Mouse (Mus musculus) thymus, adult 2 months (tissue): ENCODE measurements around the gene Sorbs2. TPM values are rescaled to one million over a fixed set of nuclear protein-coding genes. Genes with fewer than 3 reads are reported as not detected.
"Not testable (repeated sequence)": the region's sequence is repeated elsewhere in the genome, so short reads cannot be mapped to it uniquely, and the experiment has no call there.

Experiments
- DNase-seq: peaks from one replicate; pipeline ENCODE4 v3.0.0; 2021
- H3K27ac ChIP-seq: fragments of 200-500 bp; 2 replicates; pipeline ENCODE4 v1.5.1; 2012; ENCODE audit warnings: low read length, control low read depth; ENCODE audit not compliant: control insufficient read depth, insufficient read depth
- H3K27me3 ChIP-seq: fragments of 200-500 bp; 2 replicates; pipeline ENCODE4 v1.6.1; 2012; ENCODE audit warnings: mild to moderate bottlenecking, low read length, moderate library complexity, mixed read lengths; ENCODE audit not compliant: control insufficient read depth, insufficient read depth
- H3K36me3 ChIP-seq: fragments of 200-500 bp; 2 replicates; pipeline ENCODE4 v1.6.1; 2012; ENCODE audit warnings: mild to moderate bottlenecking, low read length, moderate library complexity; ENCODE audit not compliant: control insufficient read depth, insufficient read depth
- H3K4me1 ChIP-seq: fragments of 200-500 bp; replicated peaks from 2 replicates; pipeline ENCODE4 v1.6.1; 2012; ENCODE audit warnings: low read length; ENCODE audit not compliant: control insufficient read depth, insufficient read depth
- H3K4me3 ChIP-seq: fragments of 200-500 bp; 2 replicates; pipeline ENCODE4 v1.5.1; 2012; ENCODE audit warnings: mild to moderate bottlenecking, low read length, control low read depth, moderate library complexity; ENCODE audit not compliant: control insufficient read depth, insufficient read depth
- CTCF ChIP-seq: fragments of 200-500 bp; IDR thresholded peaks from 2 replicates; pipeline ENCODE4 v1.5.1; 2012; ENCODE audit warnings: mild to moderate bottlenecking, control low read depth, low read length, moderate library complexity, borderline replicate concordance; ENCODE audit not compliant: control insufficient read depth, poor library complexity, insufficient read depth; ENCODE audit errors: extremely low read depth
- POLR2A ChIP-seq: fragments of 200-500 bp; IDR thresholded peaks from 2 replicates; pipeline ENCODE4 v1.6.1; 2012; ENCODE audit warnings: mild to moderate bottlenecking, low read length, control low read depth, moderate library complexity; ENCODE audit not compliant: control insufficient read depth, poor library complexity, insufficient read depth; ENCODE audit errors: extremely low read depth
- WGBS: fragments of 180-500 bp; shearing (Covaris S2); methylation state at CpG from one replicate; pipeline ENCODE4 v1.1.7; 2018; 5-methylcytosine and 5-hydroxymethylcytosine counted together
- polyA plus RNA-seq: library from polyadenylated mRNA; depleted of rRNA; stranded (reverse); fragments of >200 nt; gene quantifications from 2 replicates; pipeline ENCODE4 v1.2.3, GENCODE M21; 2012

Gene Sorbs2
- polyA plus RNA-seq, 1 experiment, result 9.0 TPM

- no peaks in the 10 kb centered on the region for H3K27me3 ChIP-seq
- H3K36me3 ChIP-seq, result no peaks in the 10 kb centered on the region
- no peak overlapping the region for H3K4me3 ChIP-seq
- H3K27ac ChIP-seq, result no peak overlapping the region
- TF ChIP-seq CTCF, result no peak
- H3K4me1 ChIP-seq, result no peaks in the 10 kb centered on the region
- WGBS, result 86% methylated on average over 6 of the region's 6 CpGs
- DNase-seq, result no peak
These were observed 336.7 kb downstream of the Sorbs2 start for GRCm38 (mm10) chr8:45844097-45844885.

DNA sequence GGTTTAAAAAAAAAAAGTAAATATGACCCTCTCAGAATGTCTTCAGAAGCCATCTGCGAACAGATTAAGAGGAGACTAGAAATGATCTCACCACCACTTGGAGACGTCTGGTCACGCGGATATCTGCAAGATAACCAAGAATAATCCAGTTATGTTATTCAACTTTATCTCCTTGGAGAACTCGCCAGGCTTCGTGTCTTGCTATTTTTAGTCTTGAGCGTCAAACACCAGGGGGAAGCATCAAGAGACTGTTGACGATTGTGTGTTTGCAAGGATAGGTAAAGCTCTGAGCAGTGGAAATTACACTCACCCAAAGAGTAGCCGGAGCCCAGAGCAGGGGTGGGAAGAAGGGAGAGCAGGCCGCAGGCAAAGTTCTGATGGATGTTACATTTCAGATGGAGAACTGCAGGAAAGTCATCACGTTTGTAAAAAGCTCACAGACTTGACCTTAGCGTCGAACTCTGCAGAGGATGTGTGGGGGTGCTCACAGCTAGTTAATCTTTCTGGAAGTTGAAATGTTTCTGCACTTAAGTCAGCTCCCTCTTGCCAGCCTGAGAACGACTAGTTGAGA is 337.4 kb downstream of the Sorbs2 start:
- H3K4me3 ChIP-seq, result no peak overlapping the region
- no peaks in the 10 kb centered on the region for H3K27me3 ChIP-seq
- no peak for DNase-seq
- no peak overlapping the region for H3K27ac ChIP-seq
- TF ChIP-seq CTCF, result no peak
- no peak for TF ChIP-seq POLR2A
- no peaks in the 10 kb centered on the region for H3K4me1 ChIP-seq
- 84% methylated on average over 14 of the region's 14 CpGs for WGBS
- H3K36me3 ChIP-seq, result no peaks in the 10 kb centered on the region

GRCm38 (mm10) chr8:45845906-45846305 is 338.3 kb downstream of the Sorbs2 start:
- Histone ChIP-seq H3K4me3 (no peak overlapping the region), H3K36me3 (no peaks in the 10 kb centered on the region), H3K27ac (no peak overlapping the region), H3K27me3 (no peaks in the 10 kb centered on the region), H3K4me1 (no peaks in the 10 kb centered on the region)
- no peak for DNase-seq
- WGBS, result 84% methylated on average over 4 of the region's 4 CpGs
- no peak for TF ChIP-seq CTCF
- no peak for TF ChIP-seq POLR2A

- DNase-seq, result no peak
- H3K36me3 ChIP-seq, result no peaks in the 10 kb centered on the region
- WGBS, result 96% methylated on average over 4 of the region's 4 CpGs
- H3K27me3 ChIP-seq, result no peaks in the 10 kb centered on the region
- H3K4me1 ChIP-seq, result no peaks in the 10 kb centered on the region
- TF ChIP-seq CTCF (no peak), POLR2A (no peak)
- no peak overlapping the region for H3K4me3 ChIP-seq
- no peak overlapping the region for H3K27ac ChIP-seq
These were observed 347.5 kb downstream of the Sorbs2 start for GRCm38 (mm10) chr8:45855118-45855517.

DNA sequence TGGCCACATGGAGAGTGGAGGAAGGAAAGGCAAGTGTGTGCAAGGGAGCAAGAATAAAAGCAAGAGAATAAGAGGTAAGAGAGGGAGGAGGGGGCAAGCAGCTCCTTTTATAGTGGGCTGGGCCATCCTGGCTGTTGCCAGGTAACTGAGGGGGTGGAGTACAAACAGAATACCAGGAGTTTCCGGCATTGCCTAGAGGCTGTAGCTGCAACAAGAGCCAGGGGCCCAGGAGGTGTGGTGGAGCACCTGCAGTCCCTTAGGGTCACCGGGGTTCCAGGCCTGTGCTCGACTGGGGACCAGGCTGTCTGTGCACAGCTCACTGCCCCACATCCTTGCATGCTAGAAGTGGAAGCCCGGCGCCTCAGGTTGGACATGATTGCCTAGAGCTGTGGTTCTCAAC is 350.1 kb downstream of the Sorbs2 start:
- H3K27me3 ChIP-seq, result no peaks in the 10 kb centered on the region
- no peaks in the 10 kb centered on the region for H3K4me1 ChIP-seq
- TF ChIP-seq CTCF (no peak), POLR2A (no peak)
- no peak for DNase-seq
- no peak overlapping the region for H3K4me3 ChIP-seq
- H3K36me3 ChIP-seq, result no peaks in the 10 kb centered on the region
- no peak overlapping the region for H3K27ac ChIP-seq
- 56% methylated on average over 5 of the region's 5 CpGs for WGBS

DNA sequence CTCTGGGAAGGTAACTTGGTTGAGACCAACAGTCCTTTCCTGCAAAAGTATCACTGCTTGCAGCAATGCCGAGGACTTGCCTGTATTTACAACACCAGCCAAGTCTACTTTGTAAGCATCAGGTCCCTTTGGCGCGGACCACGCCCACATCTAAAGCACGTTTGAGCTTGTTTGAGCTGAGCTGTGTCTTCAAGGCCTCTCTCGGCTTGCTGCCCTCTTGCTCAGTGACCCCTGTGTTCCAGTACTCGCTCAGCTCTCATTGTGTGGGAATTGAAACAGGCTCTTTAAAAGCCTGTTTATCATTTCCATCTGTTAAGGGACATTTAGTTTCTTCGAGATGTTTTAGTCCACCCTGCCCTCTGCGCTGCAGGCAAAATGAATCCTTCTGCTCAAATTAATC is 350.8 kb downstream of the Sorbs2 start:
- no peak for TF ChIP-seq POLR2A
- no peak for TF ChIP-seq CTCF
- no peaks in the 10 kb centered on the region for H3K27me3 ChIP-seq
- H3K27ac ChIP-seq, result no peak overlapping the region
- no peak for DNase-seq
- 82% methylated on average over 9 of the region's 9 CpGs for WGBS
- no peak overlapping the region for H3K4me3 ChIP-seq
- H3K36me3 ChIP-seq, result no peaks in the 10 kb centered on the region
- H3K4me1 ChIP-seq, result no peaks in the 10 kb centered on the region

- not testable (repeated sequence) for H3K27me3 ChIP-seq, H3K36me3 ChIP-seq, H3K27ac ChIP-seq, H3K4me1 ChIP-seq, DNase-seq, H3K4me3 ChIP-seq
- WGBS, result 75% methylated on average over 11 of the region's 11 CpGs
These were observed 364.0 kb downstream of the Sorbs2 start for GRCm38 (mm10) chr8:45871587-45871986.
